Mouse (Mus musculus) retina, postnatal 7 days (tissue): ENCODE measurements around the gene Hsf2bp.

Experiments used
- DNase-seq: peaks from one replicate; pipeline ENCODE4 v3.0.0-alpha.2; 2012; ENCODE audit warnings: low read depth, low spot score

Hsf2bp gene

GRCm38 (mm10) chr17:32031684-32032083 is 4.5 kb downstream of the Hsf2bp start:
- DNase-seq, result no peak

DNA sequence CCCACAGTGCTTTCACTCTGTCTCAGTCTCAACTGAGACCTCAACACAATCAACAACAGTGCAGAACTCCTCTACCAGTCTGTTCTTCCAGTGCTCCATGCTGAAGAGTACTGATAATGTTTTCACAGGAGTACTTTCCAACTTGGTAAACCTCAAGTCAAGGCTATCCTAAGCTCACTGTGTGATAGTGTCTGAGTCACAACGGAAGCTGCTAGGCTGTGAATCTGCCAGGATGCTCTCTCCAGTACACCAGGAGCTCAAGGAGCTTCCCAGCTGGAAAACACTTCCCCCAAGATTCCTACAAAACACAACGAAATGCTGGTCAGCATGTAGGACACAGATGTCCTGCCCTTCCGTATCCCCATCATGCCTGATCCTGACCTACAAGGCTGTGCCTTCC is 7.8 kb downstream of the Hsf2bp start:
- DNase-seq, result no peak

- no peak for DNase-seq
Measured at GRCm38 (mm10) chr17:32027666-32028065, 8.5 kb downstream of the Hsf2bp start.

DNA sequence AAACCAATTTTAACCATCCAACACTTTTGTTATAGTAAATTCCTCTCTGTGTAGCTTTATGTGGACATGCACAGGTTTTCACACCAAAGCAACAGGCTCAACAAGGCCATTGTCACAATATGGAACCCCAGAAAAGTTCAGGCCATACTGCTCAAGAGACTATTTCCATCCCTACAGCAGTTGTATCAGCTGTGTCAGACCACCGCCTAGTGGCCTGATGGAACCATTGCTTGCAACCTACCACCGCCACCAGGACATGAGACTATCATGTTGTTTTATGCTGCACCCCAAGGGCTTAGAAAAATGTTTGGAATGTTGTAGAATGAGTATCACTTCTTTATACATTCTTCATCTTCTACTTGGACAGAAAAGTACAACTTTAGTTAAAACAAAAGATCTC is 10.8 kb downstream of the Hsf2bp start:
- DNase-seq, result peak; percentile 61

DNA sequence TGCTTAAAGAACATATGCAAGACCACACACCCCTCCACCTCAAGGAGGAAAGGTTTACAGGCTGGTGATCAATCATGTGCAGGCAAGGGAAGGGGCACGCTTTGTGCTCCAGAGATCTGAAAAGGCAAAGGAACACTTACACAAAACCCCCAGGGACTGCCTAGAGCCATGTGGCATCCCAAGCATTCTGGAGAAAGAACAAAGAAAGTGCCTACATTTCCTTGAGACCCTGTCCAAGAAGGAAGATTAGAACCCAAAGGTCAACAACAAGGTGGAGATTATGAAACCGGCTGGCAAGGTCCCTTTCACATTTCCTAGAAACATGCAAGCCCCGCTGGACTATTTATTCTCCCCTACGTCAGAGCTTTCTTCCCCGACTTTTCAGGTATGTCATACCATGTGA is 11.5 kb downstream of the Hsf2bp start:
- DNase-seq, result no peak

GRCm38 (mm10) chr17:32023088-32023487 is 13.1 kb downstream of the Hsf2bp start:
- no peak for DNase-seq

DNA sequence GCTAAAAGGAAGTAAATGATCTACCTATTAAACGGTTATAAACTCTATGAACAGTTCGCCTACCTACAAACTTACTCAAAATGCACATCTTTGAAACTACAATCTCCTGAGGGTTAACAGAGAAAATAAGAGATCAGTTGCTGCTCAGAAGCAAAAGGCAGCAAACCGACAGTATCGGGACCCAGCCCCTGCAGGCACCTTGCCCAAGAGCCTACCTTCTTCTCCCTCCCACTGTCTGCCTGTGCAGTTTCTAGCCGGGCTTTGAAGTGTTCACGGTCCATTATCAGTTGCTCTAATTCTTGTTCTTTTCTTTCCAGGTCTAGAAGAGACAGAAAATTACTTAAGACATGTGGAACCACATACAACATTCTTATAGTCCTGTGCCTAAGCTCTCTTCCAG is 13.6 kb downstream of the Hsf2bp start:
- DNase-seq, result no peak

- DNase-seq, result no peak
Measured at GRCm38 (mm10) chr17:32021981-32022380, 14.2 kb downstream of the Hsf2bp start.

GRCm38 (mm10) chr17:32018127-32018894 is 17.8 kb downstream of the Hsf2bp start:
- no peak for DNase-seq

- DNase-seq, result no peak
Measured at GRCm38 (mm10) chr17:32016481-32016880, 19.7 kb downstream of the Hsf2bp start.

- DNase-seq, result no peak
Measured at GRCm38 (mm10) chr17:32013659-32014058, 22.5 kb downstream of the Hsf2bp start.

DNA sequence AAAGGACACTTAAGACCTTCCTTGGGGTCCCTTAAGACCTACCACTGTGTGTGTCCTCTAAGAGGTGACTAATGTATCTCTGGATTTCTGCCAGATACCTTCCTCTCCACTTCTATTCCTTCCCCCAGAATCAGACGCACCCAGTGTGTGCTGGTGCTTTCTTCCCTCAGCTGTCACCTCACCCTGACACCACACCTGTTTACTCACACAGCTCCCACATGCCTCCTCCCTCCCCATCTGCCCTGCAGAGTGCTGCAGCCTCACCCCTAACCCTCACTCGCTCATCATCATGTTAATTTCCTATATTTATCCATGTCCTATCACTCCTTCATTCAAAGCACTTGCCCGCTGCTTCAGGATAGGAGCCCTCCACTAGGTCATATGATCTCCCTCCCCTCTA is 23.9 kb downstream of the Hsf2bp start:
- DNase-seq, result no peak

GRCm38 (mm10) chr17:32011694-32012093 is 24.5 kb downstream of the Hsf2bp start:
- no peak for DNase-seq

GRCm38 (mm10) chr17:32006800-32007199 is 29.3 kb downstream of the Hsf2bp start:
- no peak for DNase-seq

- DNase-seq, result no peak
Measured at GRCm38 (mm10) chr17:32003251-32003650, 32.9 kb downstream of the Hsf2bp start.

DNA sequence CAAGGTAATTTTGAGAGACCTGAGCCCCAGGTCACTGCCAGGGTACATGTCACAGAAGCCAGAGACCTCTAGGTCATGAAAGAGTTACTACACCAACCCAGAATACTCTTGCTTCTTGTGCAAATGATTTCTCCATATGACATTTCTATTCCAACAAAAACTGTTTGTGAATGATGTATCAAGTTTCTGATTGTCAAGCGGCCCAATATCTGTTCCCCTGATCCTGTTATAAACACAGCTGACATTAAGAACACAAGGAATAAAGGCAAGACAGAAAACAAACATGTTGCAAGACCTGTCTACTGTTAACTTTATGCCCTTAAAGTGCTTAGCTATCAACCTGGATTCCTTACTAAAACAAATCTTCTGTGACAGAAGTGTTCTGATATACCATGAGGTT is 37.8 kb downstream of the Hsf2bp start:
- no peak for DNase-seq

DNA sequence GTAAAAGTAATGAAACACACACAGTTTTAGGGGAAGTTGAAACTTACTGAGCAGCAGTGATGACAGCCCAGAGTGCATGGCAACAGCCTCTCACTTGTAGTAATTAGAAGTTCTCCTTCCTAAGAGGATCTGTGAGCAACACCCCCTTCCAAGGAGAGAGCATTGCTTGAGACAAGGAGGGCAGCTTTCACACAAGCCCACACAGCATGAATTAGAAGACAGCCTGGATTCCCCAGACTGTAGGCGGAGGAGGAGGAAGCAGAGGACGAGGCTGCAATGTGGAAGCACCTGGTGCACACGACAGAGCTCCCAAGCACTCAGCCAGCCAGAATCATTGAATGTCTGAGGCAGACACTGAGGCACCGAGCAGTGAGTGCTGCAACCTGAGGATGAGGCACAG is 39.8 kb downstream of the Hsf2bp start:
- no peak for DNase-seq

GRCm38 (mm10) chr17:31995784-31996183 is 40.4 kb downstream of the Hsf2bp start:
- DNase-seq, result no peak

GRCm38 (mm10) chr17:31994132-31994531 is 42.0 kb downstream of the Hsf2bp start:
- no peak for DNase-seq

DNA sequence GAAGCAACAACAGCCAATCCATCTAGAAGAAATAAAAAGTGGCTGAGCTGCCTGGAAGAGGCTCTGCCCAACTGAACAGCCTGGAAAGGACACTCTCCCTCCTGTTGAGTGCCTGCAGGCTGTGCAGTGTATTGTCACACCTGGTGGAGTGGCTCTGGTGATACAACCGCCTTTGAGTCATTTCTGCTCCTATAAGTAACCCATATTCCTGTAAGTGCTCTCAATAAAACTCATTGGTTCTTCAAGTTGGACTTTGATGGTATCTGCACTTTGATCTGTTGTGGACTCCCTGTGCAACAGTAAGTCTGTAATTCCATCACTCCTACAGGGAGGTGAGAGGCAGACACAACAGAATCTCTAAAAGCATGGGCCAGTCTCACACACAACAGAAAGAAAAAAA is 42.8 kb downstream of the Hsf2bp start:
- DNase-seq, result no peak

- no peak for DNase-seq
Measured at GRCm38 (mm10) chr17:31992004-31992403, 44.1 kb downstream of the Hsf2bp start.

DNA sequence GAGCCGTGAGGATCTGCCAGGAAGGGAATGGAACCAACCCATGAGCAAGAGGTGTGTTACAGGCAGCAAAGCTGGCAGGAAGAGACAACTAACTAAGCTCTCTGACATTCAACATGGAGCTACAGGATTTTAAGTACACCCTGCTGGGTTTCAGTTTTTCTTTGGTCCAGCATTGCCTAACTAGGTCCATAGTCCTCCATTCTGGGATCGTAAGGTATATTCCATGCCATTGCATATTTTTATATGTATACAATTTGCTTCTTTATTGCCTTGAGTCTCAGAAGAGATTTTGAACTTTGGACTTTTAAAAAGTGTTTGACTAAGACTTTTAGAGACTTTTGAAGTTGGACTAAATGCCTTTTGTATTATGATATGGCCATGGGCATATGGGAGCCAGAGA is 47.1 kb downstream of the Hsf2bp start:
- DNase-seq, result no peak

DNA sequence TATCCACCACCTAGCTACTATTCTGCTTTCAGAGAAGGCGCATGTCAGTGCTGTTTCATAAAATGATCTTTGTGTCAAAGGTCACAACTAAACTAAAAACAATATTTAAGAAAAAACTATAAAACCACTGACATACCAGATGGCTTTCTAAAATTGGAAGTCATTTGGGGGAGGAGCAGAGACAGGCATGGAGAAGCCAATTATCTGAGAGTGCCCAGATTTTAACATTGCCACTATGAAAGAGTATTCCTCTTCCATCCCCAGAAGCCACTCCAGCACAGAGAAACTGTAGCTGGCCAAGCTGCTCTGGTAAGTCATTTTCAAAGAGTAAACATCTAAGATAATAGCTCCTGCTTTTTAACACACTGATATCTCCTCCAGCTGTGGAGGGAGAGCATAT is 49.2 kb downstream of the Hsf2bp start:
- DNase-seq, result no peak

DNA sequence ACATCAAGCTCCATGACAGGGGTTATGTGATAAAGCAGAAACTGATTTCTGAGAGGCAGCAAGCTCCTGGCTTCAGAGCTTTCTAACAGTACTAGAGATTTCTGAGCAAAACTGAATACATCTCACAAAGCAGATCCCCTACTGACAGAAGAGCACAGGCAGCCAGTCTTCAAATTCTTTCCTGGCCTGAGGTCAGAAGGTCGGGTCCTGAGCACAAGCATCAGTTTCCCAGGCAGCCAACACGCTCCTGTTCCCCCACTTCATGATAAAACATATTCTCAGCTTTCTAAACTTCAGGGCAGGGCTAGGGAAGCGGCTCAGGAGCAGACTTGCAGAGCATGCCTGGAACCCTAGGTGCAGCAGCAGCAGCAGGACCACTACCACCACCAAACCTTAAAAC is 52.7 kb downstream of the Hsf2bp start:
- DNase-seq, result no peak
